Mouse (Mus musculus) lung, adult 18-20 months (tissue): Measurements from ENCODE around the gene Pik3r5.

ENCODE experiments used
- DNase-seq, 2 experiments: peaks; one replicate each; pipeline ENCODE4 v3.0.0; 2022; ENCODE audit warnings: mixed read lengths in 2 of 2

The Pik3r5 gene

GRCm38 (mm10) chr11:68531941-68532535 is 100.1 kb downstream of the Pik3r5 start:
- DNase-seq = no peak

GRCm38 (mm10) chr11:68532773-68533172 is 100.9 kb downstream of the Pik3r5 start:
- no peak for DNase-seq

DNA sequence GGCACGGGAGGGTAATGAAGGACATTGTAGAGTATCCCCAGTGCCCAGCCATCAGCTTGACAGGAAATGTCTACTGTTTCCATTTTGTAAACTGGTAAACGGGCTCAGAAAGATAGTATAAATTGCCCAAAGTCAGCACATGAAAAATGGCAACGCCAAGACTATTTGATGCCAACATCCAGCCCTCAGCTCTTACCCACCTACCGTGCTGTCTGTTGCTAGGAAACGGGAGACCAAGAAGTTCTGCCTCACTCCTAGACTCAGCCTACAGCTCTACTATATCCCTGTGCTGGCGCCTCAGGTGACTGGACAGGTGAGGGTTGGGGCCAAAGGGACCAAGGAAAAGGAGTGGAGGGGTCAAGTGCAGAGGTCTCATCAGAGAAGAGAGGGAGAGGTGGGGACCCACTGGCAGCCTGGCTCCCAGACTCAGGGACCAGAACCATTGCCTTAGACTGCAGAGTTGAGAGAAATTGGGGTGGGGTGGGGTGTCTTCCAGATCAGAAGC is 102.1 kb downstream of the Pik3r5 start:
- no peak for DNase-seq

DNA sequence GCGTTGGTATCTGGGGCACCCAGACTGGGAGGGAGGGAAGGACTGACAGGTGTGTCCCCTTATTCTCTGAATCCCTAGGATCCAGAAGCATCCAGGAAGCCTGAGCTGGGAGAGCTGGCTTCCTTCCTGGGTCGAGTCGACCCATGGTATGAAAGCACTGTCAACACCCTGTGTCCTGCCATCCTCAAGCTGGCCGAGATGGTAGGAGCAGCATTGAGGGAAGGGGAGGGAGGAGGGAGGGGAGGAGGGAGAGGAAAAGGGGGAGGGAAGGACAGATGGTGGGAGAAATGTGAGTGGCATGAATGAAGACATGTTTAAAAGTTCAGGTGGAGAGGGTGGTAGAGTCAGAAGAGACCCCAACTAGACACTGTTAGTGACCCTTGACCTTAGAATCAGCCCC is 104.1 kb downstream of the Pik3r5 start:
- DNase-seq = no peak

GRCm38 (mm10) chr11:68536465-68536864 is 104.5 kb downstream of the Pik3r5 start:
- no peak for DNase-seq

GRCm38 (mm10) chr11:68539621-68540020 is 107.7 kb downstream of the Pik3r5 start:
- no peak for DNase-seq

GRCm38 (mm10) chr11:68544554-68544953 is 112.6 kb downstream of the Pik3r5 start:
- DNase-seq = no peak

DNA sequence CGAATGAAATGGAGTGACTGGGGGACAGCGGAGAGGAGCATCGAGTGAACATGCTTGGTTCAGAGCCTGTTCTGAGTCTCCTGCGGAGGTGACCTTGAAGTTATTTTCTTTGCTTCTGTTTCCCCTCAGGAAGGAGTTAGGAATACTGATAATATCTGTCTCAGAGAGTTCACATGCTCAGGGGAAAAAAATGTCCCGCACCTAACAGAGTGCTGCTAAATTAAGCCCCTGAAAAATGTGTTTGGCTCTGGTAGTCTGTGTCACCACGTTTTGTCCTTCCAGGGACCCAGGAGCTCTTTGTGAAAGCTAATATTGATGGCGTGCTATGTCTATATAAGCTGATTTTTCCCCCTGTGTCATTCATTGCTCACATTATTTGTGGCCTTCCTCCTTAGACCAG is 113.3 kb downstream of the Pik3r5 start:
- no peak for DNase-seq

DNA sequence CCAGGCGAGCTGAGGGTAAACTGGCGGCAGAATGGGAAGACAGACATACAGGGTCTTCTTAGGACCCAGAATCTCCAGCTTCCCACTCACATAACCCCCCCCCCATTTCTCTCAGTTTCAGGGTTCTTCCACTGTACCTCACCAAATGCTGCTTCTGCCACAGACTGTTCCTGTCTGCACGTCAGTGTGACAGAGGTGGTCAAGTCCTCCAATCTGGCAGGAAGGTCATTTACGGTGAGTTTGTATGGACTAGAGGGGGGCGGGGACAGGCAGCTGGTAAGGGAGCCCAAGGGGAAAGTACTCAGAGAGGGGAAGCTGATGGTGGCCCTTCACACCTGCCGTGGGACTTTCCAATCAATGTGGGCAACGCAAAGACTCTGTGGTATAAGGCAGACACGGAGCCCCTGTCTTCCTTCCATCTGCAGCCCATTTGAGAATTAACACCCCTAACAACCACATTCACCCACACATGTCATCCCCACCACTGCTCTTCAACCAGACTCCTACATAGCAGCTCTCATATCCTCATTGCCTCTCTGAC is 113.8 kb downstream of the Pik3r5 start:
- no peak for DNase-seq
